Mouse (Mus musculus) kidney, embryonic 16.5 days (tissue): ENCODE results near the gene Ccdc141. TPM values are rescaled to one million over a fixed set of nuclear protein-coding genes. Genes with fewer than 3 reads are reported as not detected.

Experiments
- ATAC-seq: fragments of 200-750 bp; cut with Nextera tagmentation; 2 replicates; pipeline ENCODE4 v1.8.0; 2017; ENCODE audit warnings: moderate TSS enrichment; ENCODE audit not compliant: low FRiP score, low TSS enrichment
- H3K27ac ChIP-seq: fragments of 300-500 bp; sonication (generic); 2 replicates; pipeline ENCODE4 v1.5.1; 2014; ENCODE audit warnings: low read length
- H3K27me3 ChIP-seq: fragments of 300-500 bp; sonication (generic); 2 replicates; pipeline ENCODE4 v1.6.1; 2014; ENCODE audit warnings: low read length, control low read depth, mixed read lengths; ENCODE audit not compliant: insufficient read depth
- H3K36me3 ChIP-seq: fragments of 300-500 bp; sonication (generic); 2 replicates; pipeline ENCODE4 v1.6.1; 2014; ENCODE audit warnings: low read length, control low read depth, mixed read lengths; ENCODE audit not compliant: insufficient read depth
- H3K4me1 ChIP-seq: fragments of 300-500 bp; sonication (generic); 2 replicates; pipeline ENCODE4 v1.6.1; 2014; ENCODE audit warnings: low read length, control low read depth, mixed read lengths; ENCODE audit not compliant: insufficient read depth
- H3K4me2 ChIP-seq: fragments of 300-500 bp; sonication (generic); replicated peaks from 2 replicates; pipeline ENCODE4 v1.6.1; 2014; ENCODE audit warnings: low read depth, low read length
- H3K4me3 ChIP-seq: fragments of 300-500 bp; sonication (generic); 2 replicates; pipeline ENCODE4 v1.5.1; 2014; ENCODE audit warnings: mild to moderate bottlenecking, low read length
- H3K9ac ChIP-seq: fragments of 300-500 bp; sonication (generic); replicated peaks from 2 replicates; pipeline ENCODE4 v1.6.1; 2014; ENCODE audit warnings: low read length
- H3K9me3 ChIP-seq: fragments of 300-500 bp; sonication (generic); 2 replicates; pipeline ENCODE4 v1.6.1; 2016; ENCODE audit warnings: low read length, control low read depth
- WGBS: fragments of 180-500 bp; shearing (Covaris S2); extraction: QIAGEN DNeasy Blood & Tissue Kit; methylation state at CpG from one replicate; pipeline ENCODE4 v1.1.7; 2014; 5-methylcytosine and 5-hydroxymethylcytosine counted together
- microRNA-seq: library from miRNA; unstranded; fragments of <30 nt; microRNA quantifications from one replicate; pipeline ENCODE4, GENCODE M21; 2016
- polyA plus RNA-seq: library from polyadenylated mRNA; unstranded; fragments of >200 nt; fragmentation: Nextera tagmentation; extraction: Ambion mirVana; gene quantifications from 2 replicates; pipeline ENCODE4 v1.2.1, GENCODE M21; 2015

The Ccdc141 gene
- polyA plus RNA-seq, 1 experiment from 2014 or later = 10.6 TPM

DNA sequence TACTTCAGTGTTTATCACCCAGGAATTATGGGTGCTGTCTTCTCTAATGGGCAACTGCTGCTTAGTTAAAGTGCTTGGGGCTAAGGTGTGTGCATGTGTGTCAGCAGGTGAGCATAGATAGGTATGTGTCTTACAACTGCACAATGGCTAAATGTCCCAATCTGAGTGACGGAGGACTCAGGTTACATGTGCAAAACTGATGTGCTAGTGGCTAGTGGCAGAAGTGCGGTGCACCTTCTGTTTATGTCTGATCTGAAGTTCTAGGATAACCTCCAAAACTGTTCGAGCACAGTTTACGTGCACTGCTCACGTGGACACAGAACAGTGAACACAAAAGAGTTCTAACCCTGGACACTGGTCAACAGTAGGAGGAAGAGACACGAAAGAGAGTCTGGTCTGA, 203.9 kb downstream of the Ccdc141 start:
- Histone ChIP-seq H3K4me2 (no peak overlapping the region), H3K27ac (no peak overlapping the region), H3K9me3 (no peaks in the 10 kb centered on the region), H3K27me3 (no peaks in the 10 kb centered on the region), H3K9ac (no peak overlapping the region), H3K36me3 (no peaks in the 10 kb centered on the region), H3K4me1 (no peaks in the 10 kb centered on the region), H3K4me3 (no peak overlapping the region)
- WGBS = 84% methylated on average over 6 of the region's 6 CpGs
- no peak for ATAC-seq

DNA sequence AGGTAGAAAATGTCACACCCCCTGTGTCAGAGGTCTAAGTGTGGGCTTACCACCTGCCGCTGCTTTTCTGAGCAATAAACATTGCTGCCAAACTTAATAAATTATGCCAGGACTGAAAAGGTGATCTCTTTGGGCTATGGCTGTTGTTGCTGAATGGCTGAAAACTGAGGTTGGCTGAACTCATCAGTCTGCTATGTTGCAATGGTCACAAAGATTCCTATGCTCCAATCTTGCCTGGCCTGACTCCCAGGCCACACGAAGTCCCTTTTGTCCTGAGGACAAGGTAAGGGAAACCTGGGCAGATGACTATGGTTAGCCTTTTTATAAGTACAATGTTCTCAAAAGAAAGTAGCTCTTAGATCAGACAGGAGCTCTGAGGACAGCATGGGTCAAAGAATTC, 204.4 kb downstream of the Ccdc141 start:
- Histone ChIP-seq H3K27me3 (no peaks in the 10 kb centered on the region), H3K9me3 (no peaks in the 10 kb centered on the region), H3K4me1 (no peaks in the 10 kb centered on the region), H3K27ac (no peak overlapping the region), H3K9ac (no peak overlapping the region), H3K4me3 (no peak overlapping the region), H3K36me3 (no peaks in the 10 kb centered on the region), H3K4me2 (no peak overlapping the region)
- no peak for ATAC-seq
- 55% methylated on average over 2 of the region's 2 CpGs for WGBS

DNA sequence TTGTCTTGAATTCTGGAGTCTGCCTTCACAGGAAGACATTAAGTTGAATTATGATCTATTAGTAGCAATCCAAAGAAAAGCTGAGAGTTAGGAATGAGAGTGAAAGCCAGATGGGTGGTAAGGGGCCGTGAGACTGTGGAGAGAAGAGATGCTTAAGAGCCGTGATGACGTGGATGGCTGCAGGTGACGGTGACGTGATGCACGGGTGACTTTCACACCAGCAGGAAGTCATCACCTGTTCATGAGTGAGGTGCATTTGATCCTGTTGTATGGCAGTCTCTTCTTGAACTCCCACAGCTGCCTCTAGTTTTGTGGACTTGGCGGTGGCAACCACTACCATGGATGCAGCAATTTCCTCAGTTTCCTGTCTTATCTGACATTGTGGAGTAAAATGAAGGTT, 204.9 kb downstream of the Ccdc141 start:
- 57% methylated on average over 7 of the region's 7 CpGs for WGBS
- H3K27ac ChIP-seq = no peak overlapping the region
- H3K4me2 ChIP-seq = no peak overlapping the region
- no peak for ATAC-seq
- H3K36me3 ChIP-seq = no peaks in the 10 kb centered on the region
- H3K9ac ChIP-seq = no peak overlapping the region
- no peak overlapping the region for H3K4me3 ChIP-seq
- no peaks in the 10 kb centered on the region for H3K9me3 ChIP-seq
- no peaks in the 10 kb centered on the region for H3K27me3 ChIP-seq
- no peaks in the 10 kb centered on the region for H3K4me1 ChIP-seq

DNA sequence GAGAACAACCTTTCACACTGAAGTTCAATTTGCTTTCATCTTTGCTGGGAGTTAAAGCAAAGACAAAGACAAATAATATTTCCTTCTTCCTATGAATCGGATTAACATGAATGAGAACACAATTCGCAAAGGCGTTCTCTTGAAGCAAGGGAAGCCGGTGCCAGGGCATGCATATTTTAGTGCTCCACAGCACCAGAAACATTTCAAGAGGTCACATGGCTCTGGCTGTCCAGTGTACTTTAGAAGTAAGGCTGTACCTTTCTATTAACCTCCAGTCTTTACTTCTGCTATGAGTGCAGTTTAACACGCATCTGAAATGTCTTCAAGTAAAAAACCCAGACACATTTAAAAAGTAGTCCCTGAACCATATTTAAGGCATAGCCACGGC, 208.4 kb downstream of the Ccdc141 start:
- no peak for ATAC-seq
- Histone ChIP-seq H3K4me3 (no peak overlapping the region), H3K27me3 (no peaks in the 10 kb centered on the region), H3K9ac (no peak overlapping the region), H3K4me1 (no peaks in the 10 kb centered on the region), H3K36me3 (no peaks in the 10 kb centered on the region), H3K27ac (no peak overlapping the region), H3K9me3 (no peaks in the 10 kb centered on the region), H3K4me2 (no peak overlapping the region)
- 75% methylated on average over 6 of the region's 6 CpGs for WGBS

DNA sequence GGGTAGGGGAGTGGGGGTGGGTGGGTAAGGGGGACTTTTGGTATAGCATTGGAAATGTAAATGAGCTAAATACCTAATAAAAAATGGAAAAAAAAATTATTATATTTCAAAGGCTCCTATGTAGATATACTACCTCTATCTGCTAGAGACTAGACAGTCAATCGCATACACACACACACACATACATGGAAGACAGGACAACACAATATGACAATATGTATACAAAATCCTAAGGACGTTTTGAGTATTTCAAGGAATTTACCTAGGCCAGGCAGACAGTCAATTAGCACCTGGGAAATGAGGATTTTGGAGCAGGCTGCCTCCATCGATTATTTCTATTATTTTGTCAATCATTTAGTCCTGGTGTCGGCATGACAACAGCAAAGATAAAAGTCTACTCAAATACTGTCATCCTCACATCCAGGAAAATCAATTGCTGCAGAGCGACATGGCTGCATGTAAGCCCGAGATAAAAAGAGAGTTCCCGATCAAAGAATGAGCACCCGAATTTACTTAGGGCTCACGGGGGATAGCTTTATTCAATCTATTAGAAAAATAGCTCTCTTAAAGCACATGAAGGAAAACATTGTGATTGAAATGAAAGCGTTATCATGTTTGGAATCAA, 208.9 kb downstream of the Ccdc141 start:
- H3K4me3 ChIP-seq = no peak overlapping the region
- no peaks in the 10 kb centered on the region for H3K9me3 ChIP-seq
- H3K4me2 ChIP-seq = no peak overlapping the region
- WGBS = 90% methylated on average over 10 of the region's 10 CpGs
- H3K9ac ChIP-seq = no peak overlapping the region
- no peak for ATAC-seq
- no peaks in the 10 kb centered on the region for H3K36me3 ChIP-seq
- H3K27ac ChIP-seq = no peak overlapping the region
- no peaks in the 10 kb centered on the region for H3K27me3 ChIP-seq
- no peaks in the 10 kb centered on the region for H3K4me1 ChIP-seq

Small RNA genes lying within 50 kb of the gene (microRNA-seq; reads per million reads assigned to microRNA genes)
- gene Gm44360 = not detected

Other genes with a start within 250 kb of the Ccdc141 start
- 4.1 and 5.4 TPM in 2 replicates for gene Ttn, start 188.1 kb downstream of the Ccdc141 start, polyA plus RNA-seq
- gene Sestd1, start 110.0 kb upstream of the Ccdc141 start, polyA plus RNA-seq = 30.0 TPM in 2 replicates